Mouse (Mus musculus) bone marrow macrophage, adult 2 months (primary cell): Measurements from ENCODE around the gene Slc22a20.

ENCODE experiments used
- CTCF ChIP-seq: IDR thresholded peaks from 2 replicates; pipeline ENCODE4 v1.5.1; 2012; ENCODE audit warnings: low read depth, mild to moderate bottlenecking, low read length, moderate library complexity
- POLR2A ChIP-seq: IDR thresholded peaks from 2 replicates; pipeline ENCODE4 v1.6.1; 2012; ENCODE audit warnings: mild to moderate bottlenecking, low read depth, low read length, borderline replicate concordance

GRCm38 (mm10) chr19:5921715-5922114 is 64.2 kb downstream of the Slc22a20 start:
- TF ChIP-seq POLR2A, result no peak
- no peak for TF ChIP-seq CTCF
